ENCODE assay signal across 27 mouse cellular contexts in genomic region chr16:35677511-35678113, GRCm38 (mm10).
DNase-seq lines count a peak whose midpoint lies in the region; ATAC-seq and TF ChIP-seq lines count a peak whose summit lies in the region.
"Had no signal": no experiment of that assay in that cellular context is flagged by ENCODE, and none has a peak within 500 bp of the region (broad histone marks: within the 10 kb centered on the region; RNA-seq: fewer than 3 reads in every experiment).

No protein-coding gene starts in this region.

- 0 out of 4 replicates have a peak, but pooled peaks cover 0 to 2% of the 10 kb centered on the region in 2 experiments for H3K27me3 ChIP-seq in MEL (ENCODE audit: control insufficient read depth in 1 of 2, insufficient read depth in 2 of 2, low read length in 2 of 2)
- H3K27me3 ChIP-seq in liver, embryonic 14.5 days (ENCODE audit: control insufficient read depth, insufficient read depth, low read length) = no peaks in the 10 kb centered on the region
- peaks cover 18% of the 10 kb centered on the region for H3K27me3 ChIP-seq in midbrain, embryonic 10.5 days (ENCODE audit: low read depth, poor library complexity, severe bottlenecking)
- no peaks in the 10 kb centered on the region for H3K27me3 ChIP-seq in hindbrain, embryonic 12.5 days
- H3K27me3 ChIP-seq: heart, embryonic 15.5 days; limb, embryonic 15.5 days; neural tube, embryonic 12.5 days; stomach, embryonic 15.5 days had no signal

- peaks cover 5 to 19% of the 10 kb centered on the region in 2 experiments for H3K4me1 ChIP-seq in MEL (ENCODE audit: control insufficient read depth in 1 of 2, insufficient read depth in 2 of 2, low read length in 2 of 2)
- peaks cover 0 to 10% of the 10 kb centered on the region in 2 experiments; a peak in 2 of 4 replicates for H3K4me1 ChIP-seq in liver, embryonic 14.5 days (replicated peaks; ENCODE audit: control insufficient read depth in 2 of 2, insufficient read depth in 2 of 2, low read length in 1 of 2)
- peaks cover 34% of the 10 kb centered on the region for H3K4me1 ChIP-seq in midbrain, embryonic 10.5 days
- peaks cover 10% of the 10 kb centered on the region for H3K4me1 ChIP-seq in hindbrain, embryonic 12.5 days
- H3K4me1 ChIP-seq: stomach, embryonic 15.5 days had no signal

- peaks cover 0 to 19% of the 10 kb centered on the region in 2 experiments; a peak in 2 of 4 replicates for H3K36me3 ChIP-seq in MEL (ENCODE audit: control insufficient read depth in 1 of 2, insufficient read depth in 2 of 2, low read length in 2 of 2)
- H3K36me3 ChIP-seq in liver, embryonic 14.5 days (replicated peaks; ENCODE audit: control insufficient read depth, insufficient read depth, low read depth) = no peaks in the 10 kb centered on the region
- H3K36me3 ChIP-seq in midbrain, embryonic 10.5 days = no peaks in the 10 kb centered on the region
- no peaks in the 10 kb centered on the region for H3K36me3 ChIP-seq in hindbrain, embryonic 12.5 days
- H3K36me3 ChIP-seq: forebrain, embryonic 10.5 days; heart, embryonic 15.5 days; limb, embryonic 15.5 days; neural tube, embryonic 12.5 days; stomach, embryonic 15.5 days had no signal

- no peak for TF ChIP-seq CTCF in MEL (IDR thresholded peaks at IDR 0.05 in 2 of 3, conservative IDR thresholded peaks at IDR 0.05 in 1 of 3; ENCODE audit: control insufficient read depth in 1 of 3, insufficient read depth in 1 of 3, low read depth in 2 of 3, low read length in 3 of 3, poor library complexity in 1 of 3, severe bottlenecking in 1 of 3)
- no peak for TF ChIP-seq CTCF in liver, embryonic 14.5 days (IDR thresholded peaks at IDR 0.05; ENCODE audit: low read depth)

- peak overlapping the region; percentile 51 for H3K27ac ChIP-seq in MEL (ENCODE audit: control insufficient read depth, low read depth, low read length)
- H3K27ac ChIP-seq in liver, embryonic 14.5 days = no peak overlapping the region
- H3K27ac ChIP-seq in midbrain, embryonic 10.5 days (replicated peaks) = no peak overlapping the region
- H3K27ac ChIP-seq in hindbrain, embryonic 12.5 days = no peak overlapping the region
- H3K27ac ChIP-seq: forebrain, embryonic 10.5 days; heart, embryonic 15.5 days; kidney, postnatal 0 days; left cerebral cortex, adult 2 months; limb, embryonic 15.5 days; neural tube, embryonic 12.5 days; stomach, embryonic 15.5 days had no signal

- no peak overlapping the region for H3K4me3 ChIP-seq in MEL (ENCODE audit: control insufficient read depth in 1 of 2, insufficient read depth in 1 of 2, low read depth in 2 of 2, low read length in 2 of 2)
- H3K4me3 ChIP-seq in liver, embryonic 14.5 days (ENCODE audit: insufficient read depth in 1 of 2, low read depth in 2 of 2, low read length in 2 of 2) = no peak overlapping the region
- no peak overlapping the region for H3K4me3 ChIP-seq in midbrain, embryonic 10.5 days
- H3K4me3 ChIP-seq in hindbrain, embryonic 12.5 days = no peak overlapping the region
- H3K4me3 ChIP-seq: forebrain, embryonic 10.5 days; heart, embryonic 15.5 days; left cerebral cortex, adult 2 months; limb, embryonic 15.5 days; neural tube, embryonic 12.5 days; stomach, embryonic 15.5 days had no signal

- TF ChIP-seq RAD21 in MEL (IDR thresholded peaks at IDR 0.05; ENCODE audit: low read depth, low read length) = no peak

- H3K9ac ChIP-seq in MEL (ENCODE audit: control insufficient read depth, low read depth, low read length, poor library complexity, severe bottlenecking) = no peak overlapping the region
- H3K9ac ChIP-seq in liver, embryonic 14.5 days (replicated peaks) = no peak overlapping the region
- H3K9ac ChIP-seq in hindbrain, embryonic 12.5 days = no peak overlapping the region
- H3K9ac ChIP-seq: forebrain, postnatal 0 days; heart, embryonic 15.5 days; limb, embryonic 15.5 days; neural tube, embryonic 12.5 days; stomach, embryonic 15.5 days had no signal

- H3K79me2 ChIP-seq in MEL (ENCODE audit: control insufficient read depth, insufficient read depth, low read length, poor library complexity) = no peaks in the 10 kb centered on the region

- H3K4me2 ChIP-seq in liver, embryonic 14.5 days (ENCODE audit: low read depth) = no peak overlapping the region
- H3K4me2 ChIP-seq in hindbrain, embryonic 12.5 days (replicated peaks) = no peak overlapping the region
- H3K4me2 ChIP-seq: heart, embryonic 15.5 days; limb, embryonic 15.5 days; neural tube, embryonic 12.5 days; stomach, embryonic 15.5 days had no signal

- DNase-seq in MEL (ENCODE audit: low read depth, low spot score) = peak; percentile 90
- DNase-seq in liver, embryonic 14.5 days (ENCODE audit: low read depth in 3 of 3, low spot score in 3 of 3) = peak; percentile 17 to 28 (median 19)
- DNase-seq in layer of hippocampus, adult 9-11 months = no peak
- no peak for DNase-seq in thymus, postnatal 36 days
- no peak for DNase-seq in midbrain, embryonic 10.5 days (ENCODE audit: low spot score)
- DNase-seq: adrenal gland, postnatal 10 days; B cell, adult 2 months; cerebellum, adult 9-10 months; forebrain, postnatal 0 days; gastrocnemius, postnatal 25 days; kidney, adult 11 months; lung, postnatal 4 days; midbrain, embryonic 14.5 days; right cerebral cortex, adult 18-20 months; right cerebral cortex, postnatal 4 days; thymus, adult 18-20 months; thymus, postnatal 4 days had no signal

- no peaks in the 10 kb centered on the region for H3K9me3 ChIP-seq in MEL (replicated peaks; ENCODE audit: insufficient read depth, low read length)
- H3K9me3 ChIP-seq in liver, embryonic 14.5 days (ENCODE audit: control insufficient read depth, low read length) = no peaks in the 10 kb centered on the region
- H3K9me3 ChIP-seq in midbrain, embryonic 10.5 days (replicated peaks) = no peaks in the 10 kb centered on the region
- no peaks in the 10 kb centered on the region for H3K9me3 ChIP-seq in hindbrain, embryonic 12.5 days (replicated peaks)
- H3K9me3 ChIP-seq: forebrain, embryonic 10.5 days; heart, embryonic 15.5 days; limb, embryonic 15.5 days; neural tube, embryonic 12.5 days; stomach, embryonic 15.5 days had no signal

- TF ChIP-seq EP300 in MEL (IDR thresholded peaks at IDR 0.05; ENCODE audit: low read depth in 1 of 2, low read length in 2 of 2) = peak; percentile 92 to 94
- peak; percentile 59 for TF ChIP-seq EP300 in liver, embryonic 14.5 days (IDR thresholded peaks at IDR 0.05; ENCODE audit: low read depth)

- ATAC-seq in granulocyte monocyte progenitor cell, adult 5-6 weeks (replicated peaks; ENCODE audit: poor library complexity, severe bottlenecking) = peak; percentile 27; the same call in 1 of the 2 replicates
- peak; percentile 91 for ATAC-seq in liver, embryonic 14.5 days (ENCODE audit: insufficient read depth)
- peak; percentile 94 for ATAC-seq in megakaryocyte progenitor cell, adult 5-6 weeks (replicated peaks; ENCODE audit: poor library complexity)
- ATAC-seq in hindbrain, embryonic 12.5 days (ENCODE audit: low FRiP score) = no peak
- ATAC-seq: forebrain, postnatal 0 days had no signal

- WGBS in liver, embryonic 14.5 days (ENCODE audit: insufficient replicate concordance) = 11% methylated on average over 8 of the region's 8 CpGs
- 82% methylated on average over 8 of the region's 8 CpGs for WGBS in midbrain, embryonic 10.5 days
- 76% methylated on average over 8 of the region's 8 CpGs for WGBS in hindbrain, embryonic 12.5 days

- no peak for TF ChIP-seq POLR2A in MEL (IDR thresholded peaks at IDR 0.05; ENCODE audit: control insufficient read depth in 1 of 2, insufficient read depth in 1 of 2, low read depth in 1 of 2, low read length in 2 of 2, poor library complexity in 1 of 2)

TF ChIP-seq in MEL, 35 proteins besides CTCF, POLR2A, EP300 and RAD21 (continues in another document):
- TF ChIP-seq ETS1 (IDR thresholded peaks at IDR 0.05; ENCODE audit: low read depth, low read length) = peak; percentile 90
- TF ChIP-seq GABPA (IDR thresholded peaks at IDR 0.05; ENCODE audit: low read depth, low read length) = no peak
- no peak for TF ChIP-seq E2F4 (IDR thresholded peaks at IDR 0.05; ENCODE audit: borderline replicate concordance, low read depth, low read length)
- TF ChIP-seq POLR2AphosphoS2 (IDR thresholded peaks at IDR 0.05; ENCODE audit: low read length) = no peak
- peak; percentile 25; the same call in 1 of the 2 replicates for TF ChIP-seq MAZ (IDR thresholded peaks at IDR 0.05; ENCODE audit: low read depth, low read length)
- no peak for TF ChIP-seq MAX (IDR thresholded peaks at IDR 0.05; ENCODE audit: low read length)
- TF ChIP-seq CHD2 (IDR thresholded peaks at IDR 0.05; ENCODE audit: low read length) = no peak
- no peak for TF ChIP-seq POLR2AphosphoS5 (IDR thresholded peaks at IDR 0.05; ENCODE audit: borderline replicate concordance, low read depth, low read length)
- no peak for TF ChIP-seq NRF1 (IDR thresholded peaks at IDR 0.05; ENCODE audit: insufficient read depth, low read depth, low read length, poor library complexity, severe bottlenecking)
- no peak; the same call in 1 of the 2 replicates for TF ChIP-seq MXI1 (IDR thresholded peaks at IDR 0.05; ENCODE audit: low read depth, low read length)
- no peak for TF ChIP-seq MYB (IDR thresholded peaks at IDR 0.05; ENCODE audit: low read depth, low read length)
- no peak for TF ChIP-seq ZMIZ1 (IDR thresholded peaks at IDR 0.05; ENCODE audit: low read depth, low read length)
- no peak for TF ChIP-seq TBP (IDR thresholded peaks at IDR 0.05; ENCODE audit: low read depth, low read length)
- peak; percentile 94 for TF ChIP-seq TAL1 (IDR thresholded peaks at IDR 0.05; ENCODE audit: low read length)
- TF ChIP-seq TCF12 (IDR thresholded peaks at IDR 0.05; ENCODE audit: low read depth, low read length) = peak; percentile 99
- no peak for TF ChIP-seq ZKSCAN1 (IDR thresholded peaks at IDR 0.05; ENCODE audit: low read depth, low read length)
- TF ChIP-seq ZC3H11A (IDR thresholded peaks at IDR 0.05; ENCODE audit: low read depth, low read length) = no peak
- TF ChIP-seq BHLHE40 (IDR thresholded peaks at IDR 0.05; ENCODE audit: borderline replicate concordance, low read depth, low read length) = peak; percentile 95
- TF ChIP-seq MYC (IDR thresholded peaks at IDR 0.05; ENCODE audit: low read depth, low read length) = no peak; the same call in 1 of the 2 replicates
- no peak for TF ChIP-seq MEF2A (IDR thresholded peaks at IDR 0.05; ENCODE audit: extremely low read depth, insufficient replicate concordance, low read depth, low read length, poor library complexity, severe bottlenecking)
- TF ChIP-seq MAFK (IDR thresholded peaks at IDR 0.05; ENCODE audit: borderline replicate concordance, low read depth, low read length) = peak; percentile 70; the same call in 1 of the 2 replicates
- TF ChIP-seq USF1 (IDR thresholded peaks at IDR 0.05; ENCODE audit: low read depth, low read length) = no peak
- TF ChIP-seq RCOR1 (IDR thresholded peaks at IDR 0.05; ENCODE audit: low read depth, low read length) = peak; percentile 98
- no peak for TF ChIP-seq UBTF (IDR thresholded peaks at IDR 0.05; ENCODE audit: borderline replicate concordance, insufficient read depth, low read depth, low read length)
- no peak for TF ChIP-seq HCFC1 (IDR thresholded peaks at IDR 0.05; ENCODE audit: low read depth, low read length)
- TF ChIP-seq NELFE (IDR thresholded peaks at IDR 0.05; ENCODE audit: low read depth, low read length) = no peak

Comparison
In these comparisons a context has a peak if more than half of its experiments do, and no peak if none do; other contexts are left out.
1. DNase-seq: peak in MEL (single experiment) and liver, embryonic 14.5 days (3 of 3); none in layer of hippocampus, adult 9-11 months (single experiment), thymus, postnatal 36 days (0 of 2) and midbrain, embryonic 10.5 days (single experiment).